Mouse (Mus musculus) forebrain, embryonic 14.5 days (tissue): Measurements from ENCODE around the gene Sgsm2. TPM values are rescaled to one million over a fixed set of nuclear protein-coding genes. Genes with fewer than 3 reads are reported as not detected.

Source experiments
- ATAC-seq: fragments of 200-750 bp; cut with Nextera tagmentation; 2 replicates; pipeline ENCODE4 v1.8.0; 2017; ENCODE audit warnings: mild to moderate bottlenecking, moderate library complexity
- DNase-seq: peaks from one replicate; pipeline ENCODE4 v3.0.0-alpha.2; 2015; ENCODE audit warnings: low spot score
- H3K27ac ChIP-seq: fragments of 300-500 bp; sonication (generic); 2 replicates; pipeline ENCODE4 v1.5.1; 2014; ENCODE audit warnings: low read depth, mild to moderate bottlenecking, control low read depth, low read length, moderate library complexity
- H3K27me3 ChIP-seq: fragments of 300-500 bp; sonication (generic); replicated peaks from 2 replicates; pipeline ENCODE4 v1.6.1; 2014; ENCODE audit warnings: low read length, control low read depth, mixed read lengths; ENCODE audit not compliant: control insufficient read depth, insufficient read depth
- H3K36me3 ChIP-seq: fragments of 300-500 bp; sonication (generic); 2 replicates; pipeline ENCODE4 v1.6.1; 2014; ENCODE audit warnings: low read length, control low read depth; ENCODE audit not compliant: control insufficient read depth, insufficient read depth
- H3K4me1 ChIP-seq: fragments of 300-500 bp; sonication (generic); 2 replicates; pipeline ENCODE4 v1.6.1; 2014; ENCODE audit warnings: antibody characterized with exemption, low read length, control low read depth; ENCODE audit not compliant: control insufficient read depth, insufficient read depth
- H3K4me2 ChIP-seq: fragments of 300-500 bp; sonication (generic); 2 replicates; pipeline ENCODE4 v1.6.1; 2014; ENCODE audit warnings: mild to moderate bottlenecking, control low read depth, low read length
- H3K4me3 ChIP-seq: fragments of 300-500 bp; sonication (generic); 2 replicates; pipeline ENCODE4 v1.5.1; 2014; ENCODE audit warnings: low read depth, low read length, control low read depth
- H3K9ac ChIP-seq: fragments of 300-500 bp; sonication (generic); 2 replicates; pipeline ENCODE4 v1.6.1; 2014; ENCODE audit warnings: mild to moderate bottlenecking, low read length, control low read depth, moderate library complexity
- H3K9me3 ChIP-seq: fragments of 300-500 bp; sonication (generic); replicated peaks from 2 replicates; pipeline ENCODE4 v1.6.1; 2016; ENCODE audit warnings: low read length, control low read depth, mixed read lengths; ENCODE audit not compliant: control insufficient read depth
- WGBS: fragments of 180-500 bp; shearing (Covaris S2); extraction: QIAGEN DNeasy Blood & Tissue Kit; methylation state at CpG from one replicate; pipeline ENCODE4 v1.1.7; 2014; 5-methylcytosine and 5-hydroxymethylcytosine counted together
- polyA plus RNA-seq: library from polyadenylated mRNA; unstranded; fragments of >200 nt; fragmentation: Nextera tagmentation; extraction: Ambion mirVana; gene quantifications from 2 replicates; pipeline ENCODE4 v1.2.1, GENCODE M21; 2014

Sgsm2 gene
- polyA plus RNA-seq, 1 experiment from 2014 or later = 8.3 TPM

DNA sequence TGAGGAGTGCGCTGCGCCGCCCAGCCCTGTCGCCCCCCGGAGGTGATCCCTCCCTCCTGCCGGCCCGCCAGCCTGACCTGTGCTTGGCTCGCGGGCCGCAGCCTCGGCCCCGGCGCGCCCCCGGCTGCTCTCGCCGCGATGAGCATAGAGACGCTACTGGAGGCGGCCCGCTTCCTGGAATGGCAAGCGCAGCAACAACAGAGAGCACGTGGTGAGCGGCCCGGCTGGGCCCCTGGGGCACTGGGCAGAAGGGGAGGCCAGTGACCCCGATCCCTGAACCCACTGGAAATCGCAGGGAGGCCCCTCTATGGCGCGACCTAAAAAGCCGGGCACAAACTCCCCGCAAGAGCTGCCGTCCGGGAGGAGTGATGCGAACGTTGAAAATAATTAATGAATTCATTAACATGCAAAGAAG, 65.7 kb downstream of the Sgsm2 start:
- no peaks in the 10 kb centered on the region; the same call in 1 of the 2 replicates for H3K36me3 ChIP-seq
- peaks cover 15% of the 10 kb centered on the region for H3K4me1 ChIP-seq
- ATAC-seq = no peak
- peak overlapping the region; percentile 69 for H3K4me2 ChIP-seq
- peak; percentile 45 for DNase-seq
- no peaks in the 10 kb centered on the region for H3K27me3 ChIP-seq
- WGBS = under 1% methylated on average over 35 of the region's 35 CpGs
- H3K27ac ChIP-seq = peak overlapping the region; percentile 90
- peak overlapping the region; percentile 91 for H3K9ac ChIP-seq
- no peaks in the 10 kb centered on the region for H3K9me3 ChIP-seq
- peak overlapping the region; percentile 94 for H3K4me3 ChIP-seq

DNA sequence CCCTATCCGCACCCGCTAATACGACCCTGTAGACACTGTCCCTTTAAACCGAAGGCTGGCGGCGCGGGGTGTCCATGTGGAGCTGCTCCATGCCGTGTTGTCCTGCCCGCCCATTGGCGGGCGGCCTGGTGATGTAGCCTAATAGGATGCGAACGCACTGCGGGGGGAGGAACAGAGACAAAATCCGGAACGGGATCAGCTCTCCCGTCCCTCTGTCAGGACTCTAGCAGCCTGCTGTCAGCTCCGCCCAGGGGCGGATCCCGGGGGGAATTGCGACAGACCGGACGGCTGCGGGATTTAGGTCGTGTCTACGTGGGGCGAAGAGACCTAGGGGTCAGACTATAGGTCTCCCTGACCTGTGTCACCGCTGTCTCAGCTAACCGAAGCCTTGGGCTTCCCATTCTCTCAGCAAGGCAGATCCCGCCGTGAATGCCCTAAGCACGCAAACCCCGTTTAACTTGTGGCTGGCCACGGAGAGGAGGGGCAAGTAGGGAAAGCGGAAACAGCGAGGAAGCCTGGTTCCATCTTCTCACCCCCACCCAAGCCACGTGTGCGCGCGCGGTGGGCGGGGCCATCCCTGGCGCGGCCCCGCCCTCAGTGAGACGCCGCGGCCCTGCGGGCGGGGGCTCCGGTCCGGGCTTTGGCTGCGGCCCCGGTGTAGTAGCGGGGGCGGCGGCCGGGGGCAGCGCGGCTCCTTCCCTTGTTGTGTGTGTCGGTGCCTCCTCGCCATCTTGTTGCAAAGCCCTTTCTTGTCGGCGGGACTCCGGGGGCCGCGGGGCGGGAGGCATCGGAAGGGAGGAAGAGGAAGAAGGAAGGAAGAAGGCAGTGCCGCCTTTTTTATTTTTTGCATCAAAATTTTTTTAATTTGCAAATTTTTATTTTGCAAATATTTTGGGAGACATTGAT, 66.4 kb downstream of the Sgsm2 start, which contains the start of gene Mnt:
Gene Mnt (plus strand): TSS at position 665 of the 906 bp plus-strand sequence.
- WGBS = under 1% methylated on average over 68 of the region's 70 CpGs

DNA sequence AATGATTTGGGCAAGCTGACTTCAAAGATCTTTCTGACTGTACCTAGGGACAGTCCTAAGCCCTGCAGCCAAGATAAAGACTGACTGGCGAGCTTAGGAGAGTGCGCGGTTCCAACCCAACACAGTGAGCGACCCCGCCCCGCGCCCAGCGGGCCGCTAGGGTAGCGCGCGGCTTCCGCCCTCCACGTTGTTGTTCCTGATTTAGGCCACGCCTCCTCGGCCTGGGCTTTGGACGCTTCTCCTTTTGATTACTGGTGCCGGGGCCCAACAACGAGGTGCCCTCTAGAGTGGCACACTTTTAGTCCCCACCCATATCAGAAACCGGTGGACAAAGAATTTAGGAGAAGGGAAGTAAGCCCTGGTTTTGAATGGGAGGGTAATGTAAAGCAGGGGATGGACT, 67.0 kb downstream of the Sgsm2 start:
- H3K9me3 ChIP-seq = no peaks in the 10 kb centered on the region
- H3K27me3 ChIP-seq = no peaks in the 10 kb centered on the region
- H3K4me2 ChIP-seq = peak overlapping the region; percentile 69
- peak overlapping the region; percentile 86 for H3K27ac ChIP-seq
- no peaks in the 10 kb centered on the region for H3K36me3 ChIP-seq
- DNase-seq (peak; percentile 85), ATAC-seq (peak; percentile 42)
- peak overlapping the region; percentile 94 for H3K4me3 ChIP-seq
- 0% methylated on average over 20 of the region's 20 CpGs for WGBS
- H3K4me1 ChIP-seq = peaks cover 15% of the 10 kb centered on the region
- H3K9ac ChIP-seq = peak overlapping the region; percentile 53

More for the DNA sequence above, 66.4 kb downstream of the Sgsm2 start, which contains the start of gene Mnt:
- no peaks in the 10 kb centered on the region for H3K36me3 ChIP-seq
- peak within 1 kb of the TSS; percentile 91 for H3K9ac ChIP-seq
- H3K4me3 ChIP-seq = peak within 1 kb of the TSS; percentile 94
- ATAC-seq (peak; percentile 90), DNase-seq (peak; percentile 100)
- no peaks in the 10 kb centered on the region for H3K27me3 ChIP-seq
- H3K27ac ChIP-seq = peak within 1 kb of the TSS; percentile 90
- no peaks in the 10 kb centered on the region for H3K9me3 ChIP-seq
- H3K4me1 ChIP-seq = peaks cover 15% of the 10 kb centered on the region
- H3K4me2 ChIP-seq = peak within 1 kb of the TSS; percentile 69

DNA sequence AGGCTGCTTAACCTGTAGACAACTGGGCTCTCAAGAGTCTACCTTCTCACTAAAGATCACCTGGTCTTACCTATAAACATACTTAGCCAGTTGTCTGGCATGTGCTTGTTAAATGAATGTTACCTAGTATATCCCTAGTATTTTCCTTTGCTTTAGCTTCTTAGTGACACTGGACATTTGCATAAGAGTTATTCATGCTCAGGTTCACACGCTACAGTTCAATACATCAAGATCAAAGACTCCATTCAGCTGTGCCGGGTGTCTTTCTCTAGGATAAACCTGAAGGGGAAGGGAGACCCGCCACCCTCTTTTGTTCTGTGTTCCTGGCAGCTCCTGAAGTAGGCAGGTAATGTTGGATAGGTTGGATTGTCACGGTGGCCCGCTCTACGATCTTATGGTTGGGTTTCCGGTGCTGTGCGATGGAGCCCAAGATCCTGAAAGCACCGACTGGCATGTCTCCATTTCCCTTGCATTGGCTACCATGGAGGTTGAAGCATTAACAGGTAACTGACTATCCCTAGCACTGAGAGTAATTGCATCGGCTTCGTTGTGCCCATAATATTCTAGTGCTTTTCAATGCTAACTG, 67.8 kb downstream of the Sgsm2 start:
- 11% methylated on average over 11 of the region's 11 CpGs for WGBS
- Histone ChIP-seq H3K9me3 (no peaks in the 10 kb centered on the region), H3K27me3 (no peaks in the 10 kb centered on the region), H3K36me3 (no peaks in the 10 kb centered on the region), H3K4me3 (peak overlapping the region; percentile 94), H3K4me2 (peak overlapping the region; percentile 69), H3K9ac (peak overlapping the region; percentile 53; the same call in 1 of the 2 replicates), H3K4me1 (peaks cover 15% of the 10 kb centered on the region), H3K27ac (no peak overlapping the region)
- ATAC-seq = no peak
- DNase-seq = no peak

DNA sequence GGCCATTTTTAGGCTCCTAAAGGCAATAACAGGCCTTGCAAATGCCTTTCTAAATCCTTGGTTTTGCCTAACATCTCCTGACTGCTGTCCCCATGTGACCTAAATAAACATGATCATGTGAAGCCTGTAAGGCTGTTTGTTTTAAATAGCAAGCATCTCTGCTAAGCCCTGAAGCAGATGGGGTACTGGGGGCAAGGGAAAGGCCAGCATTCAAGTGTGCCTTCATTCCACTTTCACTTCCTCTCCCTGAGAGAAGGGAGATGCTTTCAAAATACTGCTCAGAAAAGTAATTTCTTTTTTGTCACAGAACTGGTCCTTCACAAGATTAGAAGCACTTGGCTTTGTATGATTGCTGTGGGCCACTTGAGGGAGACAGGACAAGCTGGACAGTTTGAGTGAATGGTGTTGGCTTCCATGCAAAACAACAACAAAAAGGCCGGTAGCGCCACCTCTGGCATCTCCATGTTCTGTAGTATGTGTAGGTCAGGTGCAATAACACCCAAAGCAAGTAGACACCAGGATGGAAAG, 68.4 kb downstream of the Sgsm2 start:
- no peaks in the 10 kb centered on the region for H3K36me3 ChIP-seq
- no peaks in the 10 kb centered on the region for H3K9me3 ChIP-seq
- no peak overlapping the region for H3K4me3 ChIP-seq
- H3K9ac ChIP-seq = no peak overlapping the region
- 21% methylated on average over 2 of the region's 2 CpGs for WGBS
- no peak for DNase-seq
- ATAC-seq = no peak
- H3K27me3 ChIP-seq = no peaks in the 10 kb centered on the region
- H3K27ac ChIP-seq = no peak overlapping the region
- H3K4me1 ChIP-seq = peaks cover 15% of the 10 kb centered on the region
- H3K4me2 ChIP-seq = no peak overlapping the region

DNA sequence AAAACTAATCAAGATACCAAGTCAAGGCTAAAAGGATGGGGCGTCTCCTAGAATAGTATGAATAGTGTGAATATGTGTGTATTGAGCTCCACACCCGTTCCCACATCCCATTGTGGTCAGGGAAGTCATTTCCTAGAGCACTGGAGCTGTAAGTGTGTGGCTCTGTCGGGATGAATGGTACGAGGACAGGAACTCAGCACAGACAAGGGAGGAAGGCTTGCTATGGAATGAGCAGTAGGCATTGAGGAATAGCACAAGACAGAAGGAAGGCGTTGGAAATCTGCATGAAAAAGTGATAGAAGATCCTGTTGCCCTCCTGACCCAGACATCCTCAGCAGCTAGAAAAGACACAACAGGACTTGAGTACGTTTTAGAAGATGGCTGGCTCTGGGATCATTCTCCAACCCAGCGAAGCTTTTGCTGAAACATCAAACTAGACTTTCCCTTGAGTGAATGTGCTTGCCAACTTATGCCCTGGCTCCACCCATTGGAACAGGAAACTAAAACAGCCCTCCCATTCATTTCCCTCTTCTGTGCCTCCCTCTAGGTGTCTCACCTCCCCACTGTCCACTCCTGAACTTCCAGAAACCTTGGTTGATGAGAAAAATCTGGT, 69.0 kb downstream of the Sgsm2 start:
- no peak for DNase-seq
- no peak overlapping the region for H3K4me2 ChIP-seq
- no peak overlapping the region for H3K27ac ChIP-seq
- H3K27me3 ChIP-seq = no peaks in the 10 kb centered on the region
- ATAC-seq = no peak
- WGBS = 76% methylated on average over 7 of the region's 7 CpGs
- H3K9me3 ChIP-seq = no peaks in the 10 kb centered on the region
- no peaks in the 10 kb centered on the region for H3K36me3 ChIP-seq
- peaks cover 10% of the 10 kb centered on the region for H3K4me1 ChIP-seq
- H3K4me3 ChIP-seq = no peak overlapping the region
- no peak overlapping the region for H3K9ac ChIP-seq

DNA sequence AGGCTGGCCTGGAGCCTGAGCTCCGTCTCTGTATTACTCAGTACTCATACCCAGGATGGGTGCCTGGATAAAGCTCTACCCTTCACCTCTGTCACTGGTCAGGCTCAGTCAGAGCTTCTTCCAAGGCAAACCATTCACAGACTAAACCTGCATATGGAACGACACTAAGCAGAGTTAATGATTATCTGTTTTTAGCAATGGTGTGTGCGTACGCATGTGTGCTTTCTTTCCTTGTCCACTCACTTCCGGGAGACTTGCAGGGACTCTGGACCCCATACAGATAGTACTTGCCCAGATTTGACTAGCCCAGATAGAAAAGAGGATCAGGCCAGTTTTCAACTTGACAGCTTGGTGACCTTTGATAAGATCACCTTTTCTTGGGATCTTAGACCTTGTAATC, 70.2 kb downstream of the Sgsm2 start:
- Histone ChIP-seq H3K27me3 (no peaks in the 10 kb centered on the region), H3K27ac (no peak overlapping the region), H3K36me3 (no peaks in the 10 kb centered on the region), H3K9me3 (no peaks in the 10 kb centered on the region), H3K4me2 (no peak overlapping the region), H3K4me3 (no peak overlapping the region), H3K9ac (no peak overlapping the region), H3K4me1 (peaks cover 7% of the 10 kb centered on the region)
- DNase-seq = no peak
- WGBS = 92% methylated on average over 5 of the region's 5 CpGs
- ATAC-seq = no peak

DNA sequence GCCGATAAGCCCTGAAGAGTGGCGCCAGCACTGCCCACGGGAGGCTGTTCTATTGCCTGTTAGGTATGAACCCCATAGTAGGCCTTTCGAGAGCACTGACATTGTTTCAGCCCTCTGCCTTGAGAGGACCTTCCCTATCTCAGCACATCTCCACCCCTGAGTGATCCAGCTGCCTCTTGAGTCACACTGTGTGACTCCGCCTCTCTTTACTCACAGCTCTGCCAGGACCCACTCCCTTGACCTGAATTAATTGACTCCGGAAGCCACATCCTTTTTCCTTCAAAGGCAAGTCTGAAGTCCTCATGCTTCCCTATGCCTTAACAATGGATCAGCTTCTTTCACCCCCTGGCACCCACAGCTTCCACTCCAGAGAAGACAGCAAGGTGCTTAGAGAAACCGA, 70.7 kb downstream of the Sgsm2 start:
- 78% methylated on average over 7 of the region's 7 CpGs for WGBS
- H3K9ac ChIP-seq = no peak overlapping the region
- no peak for DNase-seq
- no peaks in the 10 kb centered on the region for H3K36me3 ChIP-seq
- no peaks in the 10 kb centered on the region for H3K9me3 ChIP-seq
- no peak for ATAC-seq
- no peak overlapping the region for H3K4me3 ChIP-seq
- no peaks in the 10 kb centered on the region for H3K27me3 ChIP-seq
- H3K4me1 ChIP-seq = peaks cover 7% of the 10 kb centered on the region
- H3K27ac ChIP-seq = no peak overlapping the region
- no peak overlapping the region for H3K4me2 ChIP-seq
